Mouse (Mus musculus) ovary, postnatal 10 days (tissue): ENCODE data around the gene Gm11541.

Source experiments
- DNase-seq: peaks from one replicate; pipeline ENCODE4 v3.0.0; 2022; ENCODE audit warnings: low spot score

Gm11541 gene

DNA sequence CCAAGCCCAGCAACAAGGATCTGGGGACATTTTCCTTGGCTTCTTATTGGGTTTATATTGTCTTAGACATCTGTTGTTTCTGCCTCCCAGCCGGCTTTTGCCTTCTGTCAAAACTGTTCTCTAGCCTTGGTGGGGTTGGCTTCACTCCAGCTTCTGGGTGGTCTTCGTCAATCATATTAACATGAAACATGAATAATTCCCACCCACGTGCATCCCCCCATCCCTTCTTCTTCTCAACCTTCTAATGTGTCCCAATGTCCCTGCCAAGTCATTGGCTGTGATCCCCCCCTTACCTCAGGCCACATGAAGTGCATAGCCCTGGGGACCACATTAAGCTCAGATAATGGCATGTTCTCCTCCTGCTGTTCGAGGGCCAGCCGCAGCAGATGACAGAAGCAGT is at the start of gene Gm11541:
TSS of gene Gm11541 (minus strand) at position 28 of the 400 bp plus-strand sequence.
- no peak for DNase-seq

DNA sequence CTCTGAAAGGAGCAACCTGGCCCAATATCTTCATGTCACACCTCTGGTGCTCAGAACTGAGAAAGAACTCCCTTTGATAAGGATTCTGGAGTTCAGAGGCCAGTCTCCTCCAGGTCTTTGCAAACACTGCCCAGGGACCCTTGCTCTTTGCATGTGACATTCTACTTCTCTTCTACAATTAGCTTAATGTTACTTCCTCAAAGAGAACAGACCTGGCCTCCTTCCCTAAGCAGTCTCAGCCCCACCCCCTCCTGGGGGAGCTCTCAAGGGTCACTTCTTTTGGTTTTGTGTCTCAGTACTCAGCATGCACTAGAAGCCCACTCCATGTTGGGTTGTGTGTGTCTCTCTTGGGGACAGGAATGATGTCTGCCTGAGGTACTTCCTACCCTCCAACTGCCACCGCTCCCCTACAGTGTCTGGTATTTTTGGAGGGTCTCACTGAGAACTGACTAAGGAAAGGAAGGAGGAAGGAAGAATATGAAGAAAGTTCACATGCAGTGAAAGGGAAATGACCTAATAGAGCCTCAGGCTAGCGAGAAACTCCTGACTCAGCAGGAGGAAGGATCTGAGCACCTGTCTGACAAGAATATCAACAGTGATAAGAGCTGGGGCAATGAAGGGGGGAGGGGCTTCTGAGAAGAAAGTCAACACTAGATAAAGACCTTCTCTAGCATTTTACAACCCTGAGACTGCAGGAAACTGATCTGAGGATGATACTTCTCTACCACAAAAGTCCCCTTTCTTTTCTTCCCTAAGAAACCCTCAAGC is 48.8 kb upstream of the Gm11541 start:
- DNase-seq, result no peak

DNA sequence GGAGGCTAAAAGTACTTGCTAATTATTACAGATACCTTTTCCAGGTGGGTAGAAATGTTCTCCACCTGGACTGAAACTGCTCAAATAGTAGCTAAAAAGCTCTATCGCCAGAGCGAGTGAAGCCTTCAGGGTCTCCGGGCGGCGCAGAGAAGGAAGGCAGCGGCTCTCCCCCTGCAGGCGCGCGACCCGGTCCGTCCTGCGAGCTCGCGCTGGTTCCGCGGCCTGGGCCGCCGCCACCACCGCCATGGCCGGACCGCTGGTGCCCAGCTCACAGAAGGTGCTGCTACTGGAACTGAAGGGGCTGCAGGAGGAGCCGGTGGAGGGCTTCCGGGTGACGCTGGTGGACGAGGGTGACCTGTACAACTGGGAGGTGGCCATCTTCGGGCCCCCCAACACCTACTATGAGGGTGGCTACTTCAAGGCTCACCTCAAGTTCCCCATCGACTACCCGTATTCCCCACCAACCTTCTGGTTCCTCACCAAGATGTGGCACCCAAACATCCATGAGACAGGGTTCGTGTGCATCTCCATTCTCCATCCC is 37.5 kb upstream of the Gm11541 start, which contains the start of gene Cdc34b:
TSS of gene Cdc34b (plus strand) at position 51 of the 541 bp plus-strand sequence.
- no peak for DNase-seq

DNA sequence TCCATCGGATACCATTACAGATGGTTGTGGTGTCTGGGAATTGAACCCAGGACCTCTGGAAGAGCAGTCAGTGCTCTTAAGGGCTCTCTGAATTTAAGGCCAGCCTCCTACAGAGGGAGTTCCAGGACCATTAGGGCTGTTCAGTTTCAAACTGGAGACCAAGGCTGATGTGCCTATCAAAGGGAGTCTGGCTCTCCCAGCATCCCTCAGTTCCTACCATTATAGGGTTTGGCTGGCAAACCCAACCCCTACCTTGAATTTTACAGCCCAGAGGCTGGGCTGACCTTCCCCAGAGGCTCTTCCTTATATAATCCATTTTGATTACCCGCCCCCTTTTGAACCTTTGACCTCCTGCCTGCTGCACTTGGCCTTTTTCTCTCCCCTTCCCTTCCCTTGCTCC is 31.4 kb upstream of the Gm11541 start:
- no peak for DNase-seq

DNA sequence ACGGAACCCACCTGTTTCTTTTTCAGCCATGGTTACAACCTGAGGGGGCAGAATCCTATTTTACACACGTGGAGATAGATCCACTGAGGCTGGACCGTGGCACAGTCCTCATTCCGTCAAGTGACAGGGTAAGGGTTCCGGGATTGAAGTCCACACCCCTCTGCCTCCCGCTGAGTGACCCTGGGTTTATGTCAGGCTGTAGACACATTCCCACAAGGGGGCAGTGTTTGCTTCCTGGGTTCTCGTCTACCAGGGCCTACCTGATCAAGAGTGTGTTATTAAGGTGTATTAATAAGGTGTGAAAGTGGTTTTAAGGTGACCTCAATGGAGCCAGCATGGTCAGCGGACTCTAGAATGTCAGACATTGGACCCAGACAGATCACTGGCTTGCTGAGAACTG is 28.5 kb upstream of the Gm11541 start:
- no peak for DNase-seq

DNA sequence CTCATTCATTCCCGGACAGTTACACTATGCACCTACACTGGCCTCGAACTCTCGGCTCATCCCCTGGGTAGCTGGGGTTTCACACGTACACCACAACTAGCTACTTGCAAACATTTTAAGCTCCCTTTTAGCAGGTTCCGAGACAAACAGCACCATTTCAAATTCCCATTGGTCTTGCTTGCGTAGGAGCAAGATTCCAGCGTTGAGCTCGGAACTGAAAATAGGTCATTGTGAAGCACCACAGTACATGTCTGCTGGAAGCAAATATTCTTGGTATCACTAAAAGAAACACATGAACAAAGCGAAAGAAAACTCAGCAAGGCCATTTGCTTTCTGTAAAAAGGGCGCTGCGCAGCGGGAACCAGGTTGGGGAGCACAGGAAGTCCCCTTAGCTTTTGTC is 26.9 kb upstream of the Gm11541 start:
- no peak for DNase-seq

DNA sequence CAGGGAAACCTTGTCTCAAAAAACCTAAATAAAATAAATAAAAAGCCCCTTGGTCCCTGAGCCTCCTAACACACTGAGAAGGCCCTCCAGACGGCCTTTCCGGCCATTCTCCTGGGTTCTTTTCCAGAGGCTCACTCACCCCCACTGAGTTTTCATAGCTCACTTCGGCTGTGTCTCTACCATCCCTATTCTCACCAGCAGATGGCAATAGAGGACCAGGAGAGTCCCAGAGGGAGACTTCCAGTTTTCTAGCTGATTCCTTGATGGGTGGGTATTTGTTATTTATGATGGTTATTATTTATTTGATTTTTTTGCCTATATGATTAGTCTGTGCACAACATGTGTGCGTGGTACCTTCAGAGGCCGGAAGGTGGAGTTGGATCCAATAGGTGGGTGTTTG is 26.0 kb upstream of the Gm11541 start:
- peak; percentile 41 for DNase-seq

DNA sequence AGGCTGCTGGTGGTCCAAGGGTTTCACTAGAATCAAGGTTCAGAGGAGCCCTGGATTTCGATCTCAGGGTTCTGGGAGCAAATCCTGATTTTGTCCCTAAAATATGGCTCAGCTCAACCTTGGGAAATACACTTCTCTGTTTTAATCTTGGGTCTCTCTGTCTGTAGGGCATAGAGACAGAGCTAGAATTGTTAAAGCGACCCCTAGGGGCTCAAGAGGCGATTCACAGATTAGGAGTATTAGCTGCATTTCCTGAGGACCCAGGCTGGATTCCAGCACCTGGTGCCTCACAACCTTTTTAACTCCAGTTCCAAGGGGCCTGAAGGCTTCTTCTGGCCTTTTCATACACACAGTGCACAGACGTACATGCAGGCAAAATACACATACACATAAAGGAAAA is 25.3 kb upstream of the Gm11541 start:
- DNase-seq, result no peak

DNA sequence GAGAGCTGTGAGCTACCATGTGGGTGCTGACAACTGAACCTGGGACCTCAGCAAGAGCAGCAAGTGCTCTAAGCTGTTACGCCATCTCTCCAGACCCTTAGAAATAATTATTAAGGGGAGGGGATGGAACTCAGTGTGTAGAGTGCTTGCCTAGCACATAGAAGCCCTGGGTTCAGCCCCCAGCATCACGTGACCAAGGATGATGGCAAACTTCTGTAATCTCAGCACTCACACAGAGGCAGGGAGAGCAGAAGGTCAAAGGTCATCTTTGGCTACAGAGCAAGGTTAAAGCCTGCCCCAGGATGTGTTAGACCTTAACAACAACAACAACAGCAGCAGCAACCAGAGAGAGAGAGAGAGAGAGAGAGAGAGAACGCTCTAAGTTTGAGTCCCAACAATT is 24.2 kb upstream of the Gm11541 start:
- DNase-seq, result no peak

DNA sequence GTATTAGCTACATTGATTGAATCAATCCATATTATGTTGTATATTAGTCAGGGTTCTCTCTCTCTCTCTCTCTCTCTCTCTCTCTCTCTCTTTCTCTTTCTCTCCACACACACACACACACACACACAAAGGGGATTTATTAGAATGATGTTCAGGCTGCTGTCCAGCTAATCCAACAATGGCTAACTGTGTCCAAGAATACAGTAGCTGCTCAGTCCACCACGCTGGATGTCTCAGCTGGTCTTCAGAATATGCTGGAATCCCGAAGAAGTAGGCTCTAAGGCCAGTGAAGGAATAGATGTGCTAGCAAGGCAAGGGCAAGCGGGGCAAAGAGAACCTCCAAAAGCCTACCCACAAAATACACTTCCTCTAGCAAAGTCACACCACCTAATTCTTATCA is 23.0 kb upstream of the Gm11541 start:
- no peak for DNase-seq

DNA sequence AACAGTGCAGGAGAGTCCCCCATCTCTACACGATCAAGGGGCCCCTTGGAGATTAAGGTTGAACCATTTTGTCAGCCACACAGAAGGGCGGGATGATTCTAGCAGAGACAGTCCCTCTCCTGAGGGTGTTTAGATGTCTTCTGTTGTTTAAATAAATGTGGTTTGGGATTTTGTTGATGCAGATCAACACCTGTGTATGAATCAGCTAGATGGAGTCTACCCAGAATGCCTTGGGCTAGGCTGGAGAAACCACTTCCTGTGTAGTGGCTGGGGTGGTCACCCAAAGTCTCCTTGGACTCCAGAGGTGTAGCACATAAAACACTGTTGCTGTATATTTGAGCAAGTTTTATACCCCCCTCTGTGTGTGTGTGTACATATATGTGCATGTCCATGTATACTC is 14.9 kb upstream of the Gm11541 start:
- DNase-seq, result no peak

DNA sequence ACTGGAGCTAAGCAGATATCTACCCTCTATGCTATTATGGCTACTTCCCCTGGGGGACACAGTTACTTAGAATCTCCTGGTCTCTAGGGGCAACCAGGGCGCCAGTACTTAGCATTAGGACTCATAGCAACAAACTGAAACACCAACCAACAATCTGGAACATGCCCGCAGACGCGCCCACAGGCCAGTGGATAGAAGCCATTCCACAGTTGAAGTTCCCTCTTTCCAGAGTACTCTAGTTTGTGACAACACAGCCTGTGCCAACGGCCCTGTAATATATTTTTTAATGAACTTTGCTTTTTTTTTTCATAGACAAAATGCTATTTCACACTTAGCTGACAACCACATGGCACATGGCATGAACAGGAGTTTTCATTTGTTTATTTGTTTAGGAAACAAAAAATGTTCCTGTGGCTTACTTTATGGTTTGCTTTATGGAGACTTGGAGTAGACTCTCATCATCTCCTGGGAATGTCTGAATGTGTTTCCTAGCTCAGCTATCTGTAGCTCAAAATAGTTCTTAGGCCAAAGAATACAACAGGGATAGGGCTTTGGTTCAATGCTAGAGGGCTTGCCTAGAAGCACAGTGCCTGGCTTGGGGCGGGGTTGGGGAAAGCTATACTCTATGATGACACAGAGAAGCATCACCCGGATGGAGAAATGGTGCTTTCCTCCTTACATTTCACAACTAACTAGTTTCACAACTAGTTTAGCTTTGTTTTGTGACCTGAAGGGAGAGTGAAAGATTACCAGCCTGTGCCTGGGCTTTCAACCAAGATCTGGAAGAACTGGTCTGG is 14.0 kb upstream of the Gm11541 start:
- DNase-seq, result no peak

DNA sequence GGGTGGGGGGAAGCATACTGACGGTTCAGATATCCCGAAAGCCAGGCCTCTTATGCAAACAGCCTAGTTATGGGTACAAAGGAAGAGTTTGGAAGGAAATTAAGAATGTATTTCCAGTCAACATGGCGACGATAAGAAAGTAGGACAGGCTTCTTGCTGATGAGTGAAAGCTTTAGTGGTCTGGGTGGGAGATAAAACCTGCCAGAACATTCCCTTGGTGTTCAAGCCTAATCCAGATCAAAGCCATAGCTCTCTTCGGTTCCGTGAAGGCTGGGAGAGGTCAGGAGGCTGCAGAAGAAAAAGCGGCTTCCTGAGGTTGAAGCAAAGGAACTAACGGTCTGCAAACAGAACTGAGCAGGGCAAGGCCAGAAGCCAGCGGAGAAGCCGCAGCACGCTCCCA is 12.9 kb upstream of the Gm11541 start:
- no peak for DNase-seq

DNA sequence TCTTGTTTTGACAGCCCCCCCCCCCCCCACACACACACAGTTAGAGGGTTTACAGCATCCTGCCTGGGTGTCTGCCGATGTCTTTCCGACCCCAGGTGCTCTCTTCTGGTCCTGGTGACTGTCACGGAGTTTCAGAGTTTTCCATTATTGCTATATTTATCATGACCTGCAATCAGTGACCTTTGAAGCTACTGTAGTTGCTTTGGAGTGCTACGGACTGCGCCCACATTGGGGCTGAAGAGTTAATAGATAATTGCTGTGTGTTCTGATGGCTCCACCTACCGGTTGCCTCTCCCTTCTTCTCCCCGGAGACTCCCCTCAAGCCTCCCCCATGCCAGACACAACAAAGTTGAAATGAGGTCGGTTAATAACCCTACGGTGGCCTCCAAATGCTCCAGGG is 12.5 kb upstream of the Gm11541 start:
- DNase-seq, result no peak

DNA sequence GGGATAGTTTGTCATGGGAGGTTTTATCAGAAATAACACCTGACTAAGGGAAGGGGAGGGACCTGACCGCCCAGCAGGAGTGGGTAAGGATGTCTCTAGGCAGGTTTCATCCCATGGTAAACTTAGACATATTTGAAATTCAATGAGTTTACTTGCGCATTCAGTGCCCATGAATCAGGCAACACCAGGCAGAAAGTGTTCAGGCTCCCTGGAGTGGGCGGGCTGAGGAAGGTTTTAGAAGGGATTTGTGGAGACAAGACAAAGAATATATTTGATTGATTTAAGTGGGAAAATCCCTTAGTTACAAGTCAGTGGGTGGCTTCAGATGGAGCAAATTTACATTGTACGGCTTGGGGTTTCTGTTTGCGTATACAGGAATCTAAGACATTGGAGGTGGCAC is 11.3 kb upstream of the Gm11541 start:
- DNase-seq, result no peak

DNA sequence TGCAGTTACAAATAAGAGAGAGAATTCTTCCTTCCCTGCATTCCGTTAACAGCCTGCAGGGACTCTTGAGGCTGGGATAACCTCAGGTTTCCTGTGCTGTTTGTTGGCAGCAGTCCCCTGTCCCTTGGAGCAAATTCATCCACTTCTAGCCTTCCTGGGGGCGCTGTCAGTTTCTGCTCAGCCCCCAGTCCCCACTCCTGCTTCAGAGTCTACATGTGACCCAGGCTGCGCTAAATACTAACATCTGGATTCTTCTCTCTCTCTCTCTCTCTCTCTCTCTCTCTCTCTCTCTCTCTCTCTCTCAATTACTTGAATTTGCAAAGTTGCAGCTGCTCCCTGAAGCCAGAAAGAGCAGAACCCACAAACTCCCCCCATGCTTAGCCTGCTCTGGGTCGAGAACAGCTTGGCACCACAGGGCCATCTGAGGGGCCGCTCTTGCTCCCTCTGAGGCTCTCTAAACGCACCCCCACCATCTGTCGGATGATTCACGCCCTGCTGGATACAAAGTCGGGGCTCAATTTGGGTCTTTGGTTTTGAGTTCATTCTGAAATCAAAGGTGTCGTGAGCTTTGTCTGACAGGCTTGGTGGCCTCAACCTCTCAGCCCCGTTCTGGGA is 9.1 kb upstream of the Gm11541 start:
- no peak for DNase-seq

DNA sequence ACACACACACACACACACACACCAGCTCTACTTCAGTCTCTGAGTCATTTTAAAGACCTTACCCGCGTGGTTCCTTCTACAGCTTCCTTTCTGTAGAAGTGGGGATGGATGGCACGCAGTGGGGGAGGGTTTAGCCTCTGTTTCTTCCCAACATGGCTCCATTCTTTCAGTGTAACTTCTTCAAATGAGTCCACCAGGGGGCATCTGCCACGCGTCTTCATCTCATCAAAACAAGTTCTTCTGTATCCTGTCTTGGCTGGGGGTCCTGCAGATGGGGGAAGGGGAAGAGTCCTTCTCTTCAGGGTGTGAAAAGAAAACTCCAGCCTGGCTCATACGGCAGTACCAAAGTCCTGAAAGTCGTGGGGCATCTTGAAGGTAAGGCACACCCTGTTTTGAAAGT is 279 bp downstream of the Gm11541 start:
- DNase-seq, result no peak

DNA sequence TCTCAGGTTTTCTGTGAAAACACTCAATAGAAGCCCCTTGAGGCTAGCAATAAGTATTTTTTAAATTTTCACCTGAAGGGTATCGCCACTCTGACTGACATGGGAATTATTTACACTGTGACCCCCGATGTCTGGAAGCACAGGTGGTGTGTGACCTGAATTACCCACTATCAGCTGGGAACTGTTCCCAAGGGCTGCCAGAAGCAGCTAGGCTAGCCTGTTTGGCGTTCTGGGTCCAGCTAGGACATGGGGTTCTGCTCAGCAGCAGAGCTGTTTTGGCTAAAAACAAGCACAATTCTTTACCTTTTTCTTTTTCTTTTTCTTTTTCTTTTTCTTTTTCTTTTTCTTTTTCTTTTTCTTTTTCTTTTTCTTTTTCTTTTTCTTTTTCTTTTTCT is 2.1 kb downstream of the Gm11541 start:
- no peak for DNase-seq

DNA sequence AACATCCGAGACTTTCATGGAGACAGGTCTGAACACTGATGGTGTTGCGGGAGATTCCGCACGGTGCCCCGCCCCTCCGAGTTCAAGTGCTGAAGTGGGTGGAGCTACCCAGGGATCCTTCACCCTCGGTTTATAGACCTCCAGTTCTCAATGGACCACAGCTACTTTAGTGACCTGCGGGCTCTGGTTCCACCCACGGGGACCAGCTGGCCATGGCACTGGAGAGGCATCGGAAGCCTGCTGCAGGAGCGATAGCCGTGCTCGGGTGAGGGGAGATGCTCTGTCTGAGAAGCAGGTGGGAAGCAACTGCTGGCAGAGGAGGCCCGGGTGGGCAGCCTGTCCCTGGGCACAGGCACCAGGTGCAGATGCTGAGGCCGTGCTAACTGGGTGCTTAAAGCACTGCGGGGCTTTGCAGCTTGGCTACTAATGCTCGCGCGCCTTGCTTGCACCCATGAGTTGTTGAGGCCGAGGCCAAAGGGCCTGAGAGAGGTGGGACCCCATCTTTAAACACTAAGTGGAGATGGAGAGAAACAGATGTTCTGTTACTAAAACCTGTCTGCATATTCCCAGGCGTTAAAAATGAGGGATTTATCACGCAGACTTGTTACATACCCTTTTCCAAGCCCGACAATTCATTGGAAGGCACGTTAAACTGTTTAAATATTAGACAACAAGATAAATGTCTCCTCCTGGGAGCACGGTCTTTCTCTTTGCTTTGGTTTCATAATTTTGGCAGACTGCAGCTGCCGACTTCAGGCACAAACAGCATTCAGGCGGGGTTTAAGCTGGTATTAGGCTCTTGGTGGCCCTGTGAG is 2.7 kb downstream of the Gm11541 start:
- DNase-seq, result no peak

DNA sequence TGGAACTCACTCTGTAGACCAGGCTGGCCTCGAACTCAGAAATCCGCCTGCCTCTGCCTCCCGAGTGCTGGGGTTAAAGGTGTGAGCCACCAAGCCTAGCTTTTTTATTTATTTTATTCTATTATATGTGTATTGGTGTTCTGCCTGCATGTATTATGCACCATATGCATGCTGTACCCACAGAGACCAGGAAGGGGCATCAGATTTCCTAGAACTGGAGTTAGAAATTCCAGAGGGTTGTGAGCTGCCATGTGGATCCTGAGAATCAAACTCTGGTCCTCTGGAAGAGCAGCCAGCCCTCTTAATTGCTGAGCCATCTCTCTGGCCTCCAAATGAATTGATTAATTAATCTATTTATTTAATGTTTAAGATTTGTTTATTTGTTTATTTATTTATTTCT is 4.9 kb downstream of the Gm11541 start:
- DNase-seq, result no peak

DNA sequence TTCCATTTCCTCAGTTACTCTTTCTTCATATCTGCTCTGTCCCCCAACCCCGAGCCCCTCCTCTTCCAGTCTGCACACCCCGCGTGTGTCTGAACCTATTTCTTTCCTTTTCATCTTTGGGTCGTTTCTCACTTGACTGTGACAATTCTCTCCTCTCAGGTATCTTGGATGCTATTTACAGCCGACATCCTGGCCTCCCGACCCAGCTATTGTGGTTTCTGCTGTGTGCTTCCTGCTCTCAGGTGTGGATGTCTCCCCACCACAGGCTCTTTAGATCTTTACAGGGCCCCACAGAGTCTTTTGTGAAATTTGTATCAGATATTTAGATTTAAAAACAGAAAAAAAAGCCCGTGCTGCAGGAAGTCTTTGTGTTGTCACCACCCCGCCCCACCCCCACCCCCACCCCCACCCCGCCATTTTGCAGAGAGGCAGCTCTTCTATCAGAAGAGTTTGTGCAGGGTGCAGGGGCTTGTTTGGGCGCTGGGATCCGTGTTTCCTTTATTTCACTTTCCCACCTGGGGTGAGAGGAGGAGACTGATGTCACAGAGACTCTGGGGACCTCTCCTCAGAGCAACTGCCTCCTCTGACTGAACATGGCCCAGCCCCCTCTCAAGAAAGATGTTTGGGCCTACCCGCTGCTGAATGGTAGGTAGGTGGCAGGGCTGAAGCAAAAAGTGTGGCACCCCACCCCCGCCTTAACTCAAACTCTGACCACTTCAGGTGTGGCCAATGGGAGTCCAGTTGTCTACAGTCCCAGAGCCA is 6.4 kb downstream of the Gm11541 start:
- no peak for DNase-seq
